Mouse (Mus musculus) embryonic facial prominence, embryonic 13.5 days (tissue): Measurements from ENCODE around the gene Ift122. TPM values are rescaled to one million over a fixed set of nuclear protein-coding genes. Genes with fewer than 3 reads are reported as not detected.
A peak's percentile ranks its signal among the peaks of the same experiment; 100 is the strongest.

Experiments used
- ATAC-seq: fragments of 200-750 bp; cut with Nextera tagmentation; 2 replicates; pipeline ENCODE4 v1.8.0; 2017; ENCODE audit warnings: low read depth; ENCODE audit not compliant: insufficient number of reproducible peaks, insufficient read depth, low FRiP score, low TSS enrichment
- H3K27ac ChIP-seq: fragments of 300-500 bp; sonication (generic); 2 replicates; pipeline ENCODE4 v1.5.1; 2015; ENCODE audit warnings: moderate library complexity, mild to moderate bottlenecking, inconsistent platforms
- H3K27me3 ChIP-seq: fragments of 300-500 bp; sonication (generic); 2 replicates; pipeline ENCODE4 v1.6.1; 2015; ENCODE audit warnings: mild to moderate bottlenecking, inconsistent platforms
- H3K36me3 ChIP-seq: fragments of 300-500 bp; sonication (generic); 2 replicates; pipeline ENCODE4 v1.6.1; 2015; ENCODE audit warnings: mild to moderate bottlenecking, inconsistent platforms
- H3K4me1 ChIP-seq: fragments of 300-500 bp; sonication (generic); 2 replicates; pipeline ENCODE4 v1.6.1; 2015; ENCODE audit warnings: inconsistent platforms
- H3K4me2 ChIP-seq: fragments of 300-500 bp; sonication (generic); 2 replicates; pipeline ENCODE4 v1.6.1; 2015; ENCODE audit warnings: moderate library complexity, mild to moderate bottlenecking, inconsistent platforms
- H3K4me3 ChIP-seq: fragments of 300-500 bp; sonication (generic); 2 replicates; pipeline ENCODE4 v1.5.1; 2015; ENCODE audit warnings: mild to moderate bottlenecking, inconsistent platforms
- H3K9ac ChIP-seq: fragments of 300-500 bp; sonication (generic); 2 replicates; pipeline ENCODE4 v1.6.1; 2015; ENCODE audit warnings: mild to moderate bottlenecking, inconsistent platforms
- H3K9me3 ChIP-seq: fragments of 300-500 bp; sonication (generic); 2 replicates; pipeline ENCODE4 v1.6.1; 2016; ENCODE audit warnings: inconsistent platforms
- WGBS: fragments of 180-500 bp; shearing (Covaris S2); methylation state at CpG from one replicate; pipeline ENCODE4 v1.1.7; 2015; ENCODE audit warnings: mixed read lengths; 5-methylcytosine and 5-hydroxymethylcytosine counted together
- polyA plus RNA-seq: library from polyadenylated mRNA; unstranded; fragments of >200 nt; fragmentation: Nextera tagmentation; extraction: Ambion mirVana; gene quantifications from 2 replicates; pipeline ENCODE4 v1.2.1, GENCODE M21; 2015

Gene Ift122
- polyA plus RNA-seq, 1 experiment from 2014 or later = 26.2 TPM

GRCm38 (mm10) chr6:115967291-115967880, 114.1 kb downstream of the Ift122 start:
- H3K4me3 ChIP-seq = no peak overlapping the region
- no peak for ATAC-seq
- no peak overlapping the region for H3K9ac ChIP-seq
- 90% methylated on average over 15 of the region's 15 CpGs for WGBS
- H3K4me1 ChIP-seq = peaks cover 41% of the 10 kb centered on the region
- H3K36me3 ChIP-seq = peaks cover 39% of the 10 kb centered on the region
- peaks cover 8% of the 10 kb centered on the region; the same call in 1 of the 2 replicates for H3K27me3 ChIP-seq
- H3K9me3 ChIP-seq = no peaks in the 10 kb centered on the region
- no peak overlapping the region for H3K27ac ChIP-seq
- no peak overlapping the region for H3K4me2 ChIP-seq

- no peak overlapping the region for H3K9ac ChIP-seq
- no peak overlapping the region for H3K4me2 ChIP-seq
- 66% methylated on average over 5 of the region's 5 CpGs for WGBS
- H3K4me3 ChIP-seq = no peak overlapping the region
- no peak for ATAC-seq
- peaks cover 34% of the 10 kb centered on the region for H3K36me3 ChIP-seq
- H3K4me1 ChIP-seq = peaks cover 42% of the 10 kb centered on the region
- H3K27me3 ChIP-seq = peaks cover 8% of the 10 kb centered on the region; the same call in 1 of the 2 replicates
- no peak overlapping the region for H3K27ac ChIP-seq
- no peaks in the 10 kb centered on the region for H3K9me3 ChIP-seq
Measured at GRCm38 (mm10) chr6:115968086-115968485, 114.8 kb downstream of the Ift122 start.

- 60% methylated on average over 6 of the region's 6 CpGs for WGBS
- Histone ChIP-seq H3K9ac (no peak overlapping the region), H3K9me3 (no peaks in the 10 kb centered on the region), H3K4me1 (peaks cover 47% of the 10 kb centered on the region), H3K27ac (no peak overlapping the region), H3K4me3 (no peak overlapping the region), H3K36me3 (peaks cover 32% of the 10 kb centered on the region), H3K27me3 (0 out of 2 replicates have a peak, but pooled peaks cover 4% of the 10 kb centered on the region), H3K4me2 (no peak overlapping the region)
- no peak for ATAC-seq
Measured at GRCm38 (mm10) chr6:115968700-115969099, 115.4 kb downstream of the Ift122 start.

- 57% methylated on average over 9 of the region's 9 CpGs for WGBS
- 0 out of 2 replicates have a peak, but pooled peaks cover under 1% of the 10 kb centered on the region for H3K27me3 ChIP-seq
- H3K27ac ChIP-seq = no peak overlapping the region
- ATAC-seq = no peak
- no peak overlapping the region for H3K4me3 ChIP-seq
- peaks cover 36% of the 10 kb centered on the region for H3K36me3 ChIP-seq
- H3K4me2 ChIP-seq = no peak overlapping the region
- H3K9ac ChIP-seq = no peak overlapping the region
- H3K4me1 ChIP-seq = peaks cover 51% of the 10 kb centered on the region
- no peaks in the 10 kb centered on the region for H3K9me3 ChIP-seq
Measured at GRCm38 (mm10) chr6:115969103-115969502, 115.8 kb downstream of the Ift122 start.

GRCm38 (mm10) chr6:115969952-115970351, 116.7 kb downstream of the Ift122 start:
- peaks cover 60% of the 10 kb centered on the region for H3K4me1 ChIP-seq
- H3K36me3 ChIP-seq = peaks cover 43% of the 10 kb centered on the region
- no peaks in the 10 kb centered on the region for H3K27me3 ChIP-seq
- no peak for ATAC-seq
- no peak overlapping the region for H3K9ac ChIP-seq
- WGBS = 78% methylated on average over 5 of the region's 6 CpGs
- no peaks in the 10 kb centered on the region for H3K9me3 ChIP-seq
- H3K4me2 ChIP-seq = no peak overlapping the region
- H3K4me3 ChIP-seq = no peak overlapping the region
- H3K27ac ChIP-seq = no peak overlapping the region

- H3K4me3 ChIP-seq = no peak overlapping the region
- peak overlapping the region; percentile 49; the same call in 1 of the 2 replicates for H3K9ac ChIP-seq
- H3K4me1 ChIP-seq = peaks cover 64% of the 10 kb centered on the region
- no peaks in the 10 kb centered on the region for H3K27me3 ChIP-seq
- peak overlapping the region; percentile 82 for H3K27ac ChIP-seq
- H3K4me2 ChIP-seq = peak overlapping the region; percentile 20
- peaks cover 45% of the 10 kb centered on the region for H3K36me3 ChIP-seq
- no peaks in the 10 kb centered on the region for H3K9me3 ChIP-seq
- ATAC-seq = peak; percentile 60; the same call in 1 of the 2 replicates
- 39% methylated on average over 13 of the region's 13 CpGs for WGBS
Measured at GRCm38 (mm10) chr6:115971273-115972060, 118.2 kb downstream of the Ift122 start.

- H3K9ac ChIP-seq = peak overlapping the region; percentile 40
- no peaks in the 10 kb centered on the region for H3K9me3 ChIP-seq
- H3K36me3 ChIP-seq = peaks cover 41% of the 10 kb centered on the region
- peak overlapping the region; percentile 20; the same call in 1 of the 2 replicates for H3K4me2 ChIP-seq
- peak overlapping the region; percentile 82 for H3K27ac ChIP-seq
- peaks cover 64% of the 10 kb centered on the region for H3K4me1 ChIP-seq
- H3K4me3 ChIP-seq = no peak overlapping the region
- 77% methylated on average over 7 of the region's 7 CpGs for WGBS
- no peaks in the 10 kb centered on the region; the same call in 1 of the 2 replicates for H3K27me3 ChIP-seq
- peak; percentile 44; the same call in 1 of the 2 replicates for ATAC-seq
Measured at GRCm38 (mm10) chr6:115972083-115972764, 119.0 kb downstream of the Ift122 start.

- peaks cover 39% of the 10 kb centered on the region for H3K36me3 ChIP-seq
- no peak for ATAC-seq
- no peaks in the 10 kb centered on the region; the same call in 1 of the 2 replicates for H3K27me3 ChIP-seq
- H3K27ac ChIP-seq = peak overlapping the region; percentile 39; the same call in 1 of the 2 replicates
- H3K4me1 ChIP-seq = peaks cover 63% of the 10 kb centered on the region
- no peak overlapping the region for H3K9ac ChIP-seq
- H3K4me3 ChIP-seq = no peak overlapping the region
- H3K4me2 ChIP-seq = no peak overlapping the region
- 83% methylated on average over 15 of the region's 15 CpGs for WGBS
- no peaks in the 10 kb centered on the region for H3K9me3 ChIP-seq
Measured at GRCm38 (mm10) chr6:115973139-115973875, 120.0 kb downstream of the Ift122 start.

GRCm38 (mm10) chr6:115973881-115974662, 120.8 kb downstream of the Ift122 start:
- no peaks in the 10 kb centered on the region; the same call in 1 of the 2 replicates for H3K27me3 ChIP-seq
- H3K4me3 ChIP-seq = no peak overlapping the region
- peaks cover 55% of the 10 kb centered on the region for H3K4me1 ChIP-seq
- WGBS = 68% methylated on average over 16 of the region's 16 CpGs
- no peak overlapping the region for H3K4me2 ChIP-seq
- no peak for ATAC-seq
- H3K9ac ChIP-seq = 0 out of 2 replicates have a peak overlapping the region, but pooled peaks have one; percentile 8
- peak overlapping the region; percentile 39; the same call in 1 of the 2 replicates for H3K27ac ChIP-seq
- no peaks in the 10 kb centered on the region for H3K9me3 ChIP-seq
- H3K36me3 ChIP-seq = peaks cover 39% of the 10 kb centered on the region

GRCm38 (mm10) chr6:115975606-115976005, 122.3 kb downstream of the Ift122 start:
- Histone ChIP-seq H3K27me3 (no peaks in the 10 kb centered on the region; the same call in 1 of the 2 replicates), H3K4me3 (no peak overlapping the region), H3K9me3 (no peaks in the 10 kb centered on the region), H3K4me2 (no peak overlapping the region), H3K9ac (no peak overlapping the region), H3K36me3 (peaks cover 33% of the 10 kb centered on the region), H3K4me1 (peaks cover 49% of the 10 kb centered on the region), H3K27ac (no peak overlapping the region)
- 87% methylated on average over 8 of the region's 8 CpGs for WGBS
- ATAC-seq = no peak
